Mouse (Mus musculus) heart, postnatal 36 days (tissue): Measurements from ENCODE around the gene Vmn1r45. TPM values are rescaled to one million over a fixed set of nuclear protein-coding genes. Genes with fewer than 3 reads are reported as not detected.
"Not testable (repeated sequence)": the region's sequence is repeated elsewhere in the genome, so short reads cannot be mapped to it uniquely, and the experiment has no call there.

ENCODE experiments used
- DNase-seq, 2 experiments: peaks; one replicate each; pipeline ENCODE4 v3.0.0; 2021 to 2022
- intact Hi-C: fragments of 180-260 bp; cut with DNase I; formaldehyde crosslinking; loops from one replicate; pipeline ENCODE4 v1.15.1; 2025
- total RNA-seq, 2 experiments: library from RNA; stranded (reverse); gene quantifications; 2 replicates each; pipeline ENCODE4 v1.2.3; 2021

The Vmn1r45 gene
- not detected for total RNA-seq

DNA sequence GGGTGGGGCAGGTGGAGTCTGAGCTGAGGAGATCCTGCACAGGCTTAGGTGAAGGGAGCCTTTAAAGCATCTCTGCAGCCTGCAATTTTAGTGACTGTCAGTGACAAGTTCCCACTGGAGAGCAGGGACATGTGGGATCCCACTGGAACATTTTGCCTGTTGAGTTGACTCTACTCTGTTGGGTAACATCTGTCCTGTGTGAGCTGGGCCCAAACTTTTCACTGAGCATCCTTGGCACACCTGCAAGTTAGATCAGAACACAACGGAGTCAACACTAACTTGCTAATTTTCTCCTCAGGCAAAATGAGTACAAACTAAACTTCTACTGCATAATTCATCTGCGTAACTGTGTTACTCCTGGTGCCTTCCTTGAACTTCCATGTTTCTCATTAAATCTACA is at the start of gene Vmn1r45:
TSS of gene Vmn1r45 (minus strand) at position 101 of the 400 bp plus-strand sequence.
- intact Hi-C loops, DNase-seq: not testable (repeated sequence)

- no peak for DNase-seq
- intact Hi-C loops, result loop anchor here (5.0 kb wide), 1 partner anchor 304 kb away; no protein-coding TSS in a partner anchor
These were observed 45.6 kb upstream of the Vmn1r45 start for GRCm38 (mm10) chr6:89985989-89986388.

DNA sequence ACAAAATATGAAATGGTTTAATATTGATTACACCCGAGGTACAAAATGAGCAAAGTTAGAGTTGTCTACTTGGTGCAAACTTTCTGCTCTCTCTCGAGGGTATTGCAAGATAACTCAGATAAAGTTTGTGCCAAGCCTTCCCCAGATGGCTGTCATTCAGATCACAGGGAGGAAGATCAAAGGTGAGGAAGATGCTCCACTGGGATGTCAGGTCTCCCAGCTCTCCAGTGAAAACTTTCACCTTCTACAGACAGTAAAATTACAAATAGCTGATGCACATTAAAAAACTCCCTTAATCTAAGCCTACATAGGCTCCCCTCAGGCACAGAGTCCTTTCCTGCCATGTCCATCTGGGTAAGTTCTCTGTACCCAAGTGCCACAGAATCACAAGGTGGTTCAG is 28.6 kb upstream of the Vmn1r45 start, which contains the start of gene Vmn1r46:
TSS of gene Vmn1r46 (plus strand) at position 301 of the 400 bp plus-strand sequence.
- intact Hi-C loops, result no loop called here
- no peak for DNase-seq

- intact Hi-C loops, result no loop called here
- DNase-seq, result no peak
These were observed 25.9 kb upstream of the Vmn1r45 start for GRCm38 (mm10) chr6:89966341-89966740.

- DNase-seq, result no peak
- intact Hi-C loops, result loop anchor here (5.0 kb wide), 1 partner anchor 189 kb away; no protein-coding TSS in a partner anchor
These were observed 13.2 kb upstream of the Vmn1r45 start for GRCm38 (mm10) chr6:89953556-89953955.

DNA sequence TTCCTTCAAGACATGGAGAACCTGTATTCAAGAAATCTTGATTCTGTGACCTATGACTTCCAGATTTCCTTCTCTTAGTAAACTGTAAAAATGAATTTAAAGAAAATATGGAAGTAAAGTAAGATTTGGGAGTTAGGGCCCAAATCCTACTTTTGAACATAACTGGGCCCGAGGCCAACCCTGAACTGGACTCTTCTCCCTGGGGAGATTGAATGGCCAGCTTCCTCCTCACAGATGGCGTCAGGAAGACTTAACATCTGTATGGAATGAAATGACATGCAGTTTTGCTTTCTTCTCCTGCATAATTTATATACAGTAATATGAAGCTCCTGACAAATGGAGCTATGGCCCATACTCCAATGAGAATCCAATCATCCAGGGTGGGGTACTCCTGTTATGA is 528 bp upstream of the Vmn1r45 start:
- no peak for DNase-seq
- intact Hi-C loops, result no loop called here

- intact Hi-C loops, result no loop called here
These were observed 56.6 kb downstream of the Vmn1r45 start for GRCm38 (mm10) chr6:89883812-89884211.

DNA sequence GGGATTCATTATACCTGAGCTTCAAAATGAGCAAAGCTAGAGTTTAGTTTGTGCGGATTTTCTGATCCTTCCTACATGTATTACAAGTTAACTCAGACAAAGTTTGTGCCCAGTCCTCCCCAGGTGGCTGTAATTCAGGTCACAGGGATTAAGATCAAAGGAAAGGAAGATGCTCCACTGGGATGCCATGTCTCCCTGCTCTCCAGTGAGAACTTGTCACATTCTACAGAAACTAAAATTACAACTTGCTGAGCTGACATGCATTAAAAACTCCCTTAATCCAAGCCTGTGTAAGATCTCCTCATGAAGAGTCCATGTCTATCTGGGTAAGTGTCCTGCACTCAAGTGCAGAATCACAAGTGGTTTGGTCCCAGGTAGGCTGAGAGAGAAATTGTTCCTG is 57.0 kb downstream of the Vmn1r45 start, which contains the start of gene Vmn1r44:
TSS of gene Vmn1r44 (plus strand) at position 301 of the 400 bp plus-strand sequence.
- intact Hi-C loops, result no loop called here
- no peak for DNase-seq

More at GRCm38 (mm10) chr6:89883812-89884211, 56.6 kb downstream of the Vmn1r45 start:
- no peak for DNase-seq

Other genes with a start within 250 kb of the Vmn1r45 start
- not detected for gene Vmn1r40, start 233.1 kb downstream of the Vmn1r45 start, total RNA-seq
- not detected for gene Vmn1r41, start 199.8 kb downstream of the Vmn1r45 start, total RNA-seq
- gene Vmn1r42, start 64.2 kb downstream of the Vmn1r45 start, total RNA-seq, result under 1 TPM in 1 of 2 experiments, not detected in 1; 0.19 TPM
- not detected for gene Vmn1r43, start 64.2 kb downstream of the Vmn1r45 start, total RNA-seq
- gene Vmn1r44, start 56.9 kb downstream of the Vmn1r45 start, total RNA-seq, result not detected
- not detected for gene Vmn1r46, start 28.7 kb upstream of the Vmn1r45 start, total RNA-seq
- gene Vmn1r47, start 75.5 kb upstream of the Vmn1r45 start, total RNA-seq, result not detected
- gene Vmn1r48, start 96.2 kb upstream of the Vmn1r45 start, total RNA-seq, result not detected
- not detected for gene Vmn1r49, start 137.9 kb upstream of the Vmn1r45 start, total RNA-seq
- not detected for gene Vmn1r50, start 160.8 kb upstream of the Vmn1r45 start, total RNA-seq
- gene Vmn1r51, start 182.0 kb upstream of the Vmn1r45 start, total RNA-seq, result not detected
- gene Vmn1r52, start 234.2 kb upstream of the Vmn1r45 start, total RNA-seq, result not detected